Mouse (Mus musculus) T-helper 1 cell (primary cell): ENCODE results near the gene Dnah3.

ENCODE experiments used
- in situ Hi-C: fragments of 300-600 bp; cut with MboI, MseI; formaldehyde crosslinking; loops from one replicate; pipeline ENCODE4 v1.15.1; 2025; ENCODE audit warnings: high pct_unique_total_duplicates

The Dnah3 gene

GRCm38 (mm10) chr7:120055479-120055878 is 39.6 kb downstream of the Dnah3 start:
- in situ Hi-C loops, result no loop called here

GRCm38 (mm10) chr7:120054016-120054415 is 41.1 kb downstream of the Dnah3 start:
- in situ Hi-C loops, result no loop called here

DNA sequence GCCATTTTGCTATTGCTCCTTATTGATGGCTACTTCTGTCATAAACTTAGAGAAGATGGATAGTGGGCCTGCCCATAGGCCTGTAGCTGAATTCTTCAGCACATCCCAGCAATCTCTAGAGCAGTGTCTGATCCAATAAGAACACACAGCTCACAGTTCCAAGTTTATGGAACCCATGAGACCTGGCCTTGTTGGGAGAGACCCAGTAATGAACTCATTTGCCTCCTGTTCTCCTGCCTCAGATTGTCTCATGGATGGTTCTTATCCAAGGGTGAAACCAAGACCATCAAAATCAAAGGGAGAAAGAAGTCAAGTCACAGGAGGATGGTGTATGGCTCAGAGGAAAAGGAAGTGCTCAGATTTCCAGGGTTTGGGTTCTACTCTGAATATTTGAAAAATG is 44.6 kb downstream of the Dnah3 start:
- in situ Hi-C loops, result no loop called here

DNA sequence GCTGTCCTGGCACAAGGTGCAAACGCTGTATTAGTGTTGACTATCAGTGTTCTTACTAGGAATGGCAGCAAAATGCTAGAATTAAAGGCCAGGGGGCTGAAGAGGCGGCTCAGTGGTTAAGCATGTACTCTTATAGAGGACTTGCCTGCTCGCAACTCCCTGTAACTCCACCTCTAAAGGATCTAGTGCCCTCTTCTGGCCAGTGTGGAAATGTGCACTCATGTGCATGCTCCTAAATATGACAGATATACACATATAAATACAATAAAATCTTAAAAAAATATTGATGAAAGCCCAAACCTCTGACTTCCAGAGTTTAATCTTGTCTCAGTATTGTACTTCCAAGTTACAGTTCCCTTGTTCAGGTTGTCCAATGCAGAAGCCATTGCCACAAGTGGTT is 51.1 kb downstream of the Dnah3 start:
- in situ Hi-C loops, result loop anchor here (5.0 kb wide), 1 partner anchor 82 kb away; no protein-coding TSS in a partner anchor

DNA sequence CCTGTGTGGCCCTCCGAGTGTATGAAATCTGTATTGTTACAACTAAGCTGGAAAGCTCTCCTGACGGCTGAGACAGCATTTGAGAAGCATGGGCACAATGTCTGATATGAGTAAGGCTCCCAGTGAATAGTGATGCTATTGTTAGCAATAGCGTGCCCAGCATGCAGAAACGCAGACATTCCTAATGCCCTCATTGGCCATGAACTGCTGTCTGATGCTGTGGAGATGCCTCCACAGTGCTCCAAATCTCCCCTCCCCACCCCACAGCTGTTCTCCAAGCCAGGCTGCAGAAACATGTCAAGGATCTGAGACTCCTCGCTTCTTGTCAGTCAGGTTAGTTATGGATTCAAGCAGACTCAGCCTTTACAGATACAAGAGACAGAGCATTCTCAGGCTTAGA is 58.7 kb downstream of the Dnah3 start:
- in situ Hi-C loops, result no loop called here

- in situ Hi-C loops, result no loop called here
Measured at GRCm38 (mm10) chr7:120034996-120035395, 60.1 kb downstream of the Dnah3 start.

GRCm38 (mm10) chr7:120034566-120034965 is 60.5 kb downstream of the Dnah3 start:
- in situ Hi-C loops, result no loop called here

- in situ Hi-C loops, result no loop called here
Measured at GRCm38 (mm10) chr7:120028669-120029068, 66.4 kb downstream of the Dnah3 start.

DNA sequence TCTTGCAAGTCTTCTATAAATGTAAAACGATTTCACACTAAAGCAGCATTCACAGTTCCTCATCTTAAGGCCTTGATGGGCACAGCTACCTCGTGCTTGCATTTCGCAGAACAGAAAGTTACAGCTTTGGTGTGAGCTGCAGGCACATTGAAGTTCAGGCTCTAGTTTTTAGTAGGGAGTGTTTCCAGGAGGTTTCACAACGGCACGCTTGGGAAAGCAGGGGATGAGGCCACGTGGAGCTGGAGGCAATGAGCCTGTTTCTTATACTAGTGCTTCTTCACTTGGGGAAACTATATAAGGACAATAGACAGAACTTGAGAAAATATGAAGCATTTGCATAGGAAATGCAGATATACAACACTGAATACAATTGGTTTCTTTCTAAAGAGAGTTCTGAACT is 98.0 kb downstream of the Dnah3 start:
- in situ Hi-C loops, result no loop called here

DNA sequence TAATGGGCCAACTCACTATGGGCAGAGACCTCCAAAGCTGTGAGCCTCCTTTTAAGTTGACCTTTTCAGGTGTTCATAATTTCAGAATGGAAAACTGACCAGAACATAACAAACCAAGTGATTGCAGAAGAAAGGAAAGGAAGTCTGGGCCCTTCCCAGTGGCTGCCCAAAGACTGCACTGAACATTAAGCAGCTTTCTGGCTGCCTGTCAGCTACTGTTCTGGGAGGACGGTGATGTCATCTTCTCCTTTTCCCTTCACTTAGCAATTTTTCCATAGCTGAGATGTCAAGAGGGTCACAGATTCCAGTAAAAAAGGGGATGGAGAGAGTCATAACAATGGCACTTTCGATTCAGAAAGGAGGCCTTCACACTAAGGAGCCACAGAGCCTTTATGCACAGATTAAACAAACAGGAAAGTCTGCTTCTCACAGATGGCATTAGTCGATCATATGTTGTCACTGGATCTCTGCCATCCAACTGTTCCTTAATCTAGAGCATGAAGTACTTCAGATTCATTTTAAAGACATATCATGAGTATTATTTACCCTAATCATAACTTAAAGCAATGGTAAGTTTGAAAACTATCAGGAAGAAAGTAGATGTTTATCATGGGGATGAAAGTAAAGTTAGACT is 109.7 kb downstream of the Dnah3 start:
- in situ Hi-C loops, result no loop called here

DNA sequence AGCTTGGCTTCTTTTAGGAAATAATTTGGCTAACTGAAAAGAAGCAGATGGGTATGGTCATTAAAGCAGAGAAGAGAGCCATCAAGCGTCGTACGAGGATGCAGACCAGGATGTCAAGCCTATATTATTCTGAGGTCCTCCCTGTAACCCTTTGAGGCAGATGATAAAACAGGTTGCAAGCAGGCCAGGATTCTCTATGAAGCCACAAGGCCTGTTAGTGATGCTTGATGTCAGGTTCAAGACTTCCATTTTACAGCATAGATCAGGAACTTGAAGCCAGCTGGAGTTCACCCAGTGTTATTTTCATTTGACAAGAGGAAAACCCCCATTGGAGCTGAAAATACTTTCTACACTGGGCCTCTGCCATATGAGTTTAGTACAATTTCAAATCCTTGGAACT is 114.9 kb downstream of the Dnah3 start:
- in situ Hi-C loops, result no loop called here

DNA sequence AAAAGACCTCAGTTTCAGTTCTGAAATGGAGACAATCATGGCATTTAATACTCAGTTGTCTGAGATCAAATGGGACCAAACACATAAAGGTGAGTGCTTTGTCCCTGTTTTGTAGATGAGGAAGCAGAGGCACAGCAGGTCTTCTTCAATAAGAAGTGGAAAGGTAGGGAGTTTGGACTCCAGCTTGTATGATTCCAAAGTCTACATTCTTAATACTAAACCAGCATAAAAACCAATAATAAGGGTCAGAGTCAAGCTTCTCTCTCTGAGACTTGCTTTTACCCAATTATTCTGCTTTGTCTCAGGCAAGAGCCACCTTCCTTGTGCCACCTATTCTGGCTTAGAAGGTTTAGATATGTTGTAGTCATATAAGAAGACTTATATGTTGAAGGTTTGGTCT is 116.5 kb downstream of the Dnah3 start:
- in situ Hi-C loops, result no loop called here

- in situ Hi-C loops, result no loop called here
Measured at GRCm38 (mm10) chr7:119977574-119977973, 117.5 kb downstream of the Dnah3 start.

DNA sequence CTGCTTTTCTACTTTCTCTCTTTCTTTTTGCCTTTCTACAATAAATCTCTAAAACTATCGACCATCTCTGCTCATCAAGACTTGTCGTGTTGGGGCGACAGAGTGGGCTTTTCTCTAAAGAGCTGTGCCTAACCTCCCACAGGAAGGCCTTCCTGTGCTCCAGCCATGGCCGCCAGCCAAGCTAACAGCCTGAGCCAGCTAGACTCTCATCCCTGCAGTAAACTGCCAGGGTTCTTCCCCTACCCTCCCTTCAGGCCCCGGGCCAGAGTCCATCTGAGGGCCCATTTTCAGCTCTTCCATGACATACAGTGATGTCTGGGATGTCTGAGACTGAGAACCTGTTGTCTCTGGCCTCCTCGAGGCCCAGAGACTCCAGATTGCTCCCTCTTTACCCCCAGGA is 118.8 kb downstream of the Dnah3 start:
- in situ Hi-C loops, result no loop called here

- in situ Hi-C loops, result no loop called here
Measured at GRCm38 (mm10) chr7:119974214-119974613, 120.9 kb downstream of the Dnah3 start.

GRCm38 (mm10) chr7:119969320-119969719 is 125.8 kb downstream of the Dnah3 start:
- in situ Hi-C loops, result no loop called here

- in situ Hi-C loops, result no loop called here
Measured at GRCm38 (mm10) chr7:119965651-119966395, 129.3 kb downstream of the Dnah3 start.

GRCm38 (mm10) chr7:119965205-119965604 is 129.9 kb downstream of the Dnah3 start:
- in situ Hi-C loops, result no loop called here

DNA sequence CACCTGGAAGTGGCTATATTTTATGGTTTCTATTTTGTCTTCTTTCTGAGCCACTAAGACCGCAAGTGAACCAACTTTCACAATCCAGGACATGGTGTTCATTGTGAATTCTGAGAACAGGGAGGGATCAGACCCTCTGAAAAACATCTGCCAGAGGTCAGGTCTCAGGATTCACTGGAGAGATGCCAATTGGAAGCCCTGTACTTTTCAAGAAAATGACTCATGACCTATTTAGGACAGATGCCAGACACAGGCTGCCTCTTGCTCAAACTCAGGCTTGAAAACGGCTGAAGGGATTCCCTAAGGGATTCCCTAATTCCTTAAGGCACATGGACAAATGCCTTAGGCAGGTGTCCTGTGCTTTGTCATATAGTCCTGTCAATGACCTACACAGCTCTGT is 134.0 kb downstream of the Dnah3 start:
- in situ Hi-C loops, result loop anchor here (5.0 kb wide), 1 partner anchor 81 kb away; no protein-coding TSS in a partner anchor

DNA sequence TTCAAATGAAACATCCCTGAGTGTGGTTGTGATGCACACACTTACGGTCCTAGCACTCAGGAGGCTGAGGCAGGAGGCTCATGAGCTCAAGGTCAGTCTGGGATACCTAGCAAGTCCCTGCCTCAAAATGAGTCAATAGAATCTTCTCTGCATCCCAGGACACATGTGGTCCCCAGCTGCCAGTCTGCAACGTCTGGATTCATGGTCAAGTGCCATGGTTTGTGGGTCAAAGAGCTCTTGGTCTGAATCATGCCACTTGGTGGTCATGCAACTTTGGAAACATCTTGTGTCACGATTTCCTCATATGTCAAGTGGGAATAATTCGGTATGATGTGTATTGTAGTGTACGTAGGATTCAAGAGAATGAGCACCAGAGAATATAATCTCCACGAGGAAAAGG is 134.5 kb downstream of the Dnah3 start:
- in situ Hi-C loops, result loop anchor here (5.0 kb wide), 1 partner anchor 82 kb away; no protein-coding TSS in a partner anchor

DNA sequence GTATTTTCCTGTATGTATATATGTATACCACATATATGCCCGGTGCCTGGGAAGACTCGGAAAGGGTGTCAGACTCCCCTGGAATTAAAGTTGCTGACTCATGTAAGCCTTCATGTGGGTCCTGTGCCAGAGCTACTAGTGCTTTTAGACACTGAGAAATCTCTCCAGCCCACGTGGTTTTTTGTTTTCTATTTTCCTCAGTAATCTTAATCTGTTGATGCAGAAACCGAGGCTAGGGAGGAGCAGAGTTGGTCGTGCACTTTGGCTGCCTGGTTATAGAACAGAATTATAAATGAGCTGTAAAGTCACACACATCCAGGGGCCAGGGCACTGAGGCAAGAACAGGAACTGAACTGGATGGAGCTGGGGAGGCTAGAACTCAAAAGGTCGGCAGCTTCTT is 135.1 kb downstream of the Dnah3 start:
- in situ Hi-C loops, result loop anchor here (5.0 kb wide), 1 partner anchor 82 kb away; no protein-coding TSS in a partner anchor

- in situ Hi-C loops, result no loop called here
Measured at GRCm38 (mm10) chr7:119959491-119959890, 135.6 kb downstream of the Dnah3 start.

- in situ Hi-C loops, result no loop called here
Measured at GRCm38 (mm10) chr7:119959091-119959490, 136.0 kb downstream of the Dnah3 start.
